Mouse (Mus musculus): ENCODE data around the gene Chrnd. TPM values are rescaled to one million over a fixed set of nuclear protein-coding genes. Genes with fewer than 3 reads are reported as not detected.
A peak's percentile ranks its signal among the peaks of the same experiment; 100 is the strongest.

The Chrnd gene
- polyA plus RNA-seq, 1 experiment from 2014 or later = not detected

DNA sequence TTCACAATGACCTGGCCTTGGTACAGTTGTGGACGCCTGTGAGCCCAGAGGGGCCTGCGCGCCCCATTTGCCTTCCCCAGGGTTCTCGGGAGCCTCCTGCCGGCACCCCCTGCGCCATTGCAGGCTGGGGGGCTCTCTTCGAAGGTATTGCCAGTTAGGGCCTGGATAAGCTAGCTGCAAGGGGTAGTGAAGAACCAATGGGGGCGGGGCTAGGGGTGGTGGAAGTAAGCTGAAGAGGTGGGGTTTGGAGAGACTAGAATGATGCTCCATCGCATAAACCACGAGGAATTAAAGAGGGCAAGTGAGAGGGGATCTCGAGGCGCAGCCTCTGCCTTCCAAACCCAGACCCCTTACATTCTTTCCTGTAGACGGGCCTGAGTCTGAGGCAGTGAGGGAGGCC is 4.9 kb upstream of the Chrnd start:
- ATAC-seq = no peak
- Histone ChIP-seq H3K9ac (no peak overlapping the region), H3K4me2 (no peak overlapping the region), H3K4me3 (no peak overlapping the region), H3K9me3 (replicated peaks) (no peaks in the 10 kb centered on the region), H3K36me3 (no peaks in the 10 kb centered on the region), H3K27me3 (replicated peaks) (peaks cover 98% of the 10 kb centered on the region), H3K4me1 (0 out of 2 replicates have a peak, but pooled peaks cover 11% of the 10 kb centered on the region), H3K27ac (no peak overlapping the region)
- 11% methylated on average over 13 of the region's 13 CpGs for WGBS (ENCODE audit: insufficient replicate concordance)

DNA sequence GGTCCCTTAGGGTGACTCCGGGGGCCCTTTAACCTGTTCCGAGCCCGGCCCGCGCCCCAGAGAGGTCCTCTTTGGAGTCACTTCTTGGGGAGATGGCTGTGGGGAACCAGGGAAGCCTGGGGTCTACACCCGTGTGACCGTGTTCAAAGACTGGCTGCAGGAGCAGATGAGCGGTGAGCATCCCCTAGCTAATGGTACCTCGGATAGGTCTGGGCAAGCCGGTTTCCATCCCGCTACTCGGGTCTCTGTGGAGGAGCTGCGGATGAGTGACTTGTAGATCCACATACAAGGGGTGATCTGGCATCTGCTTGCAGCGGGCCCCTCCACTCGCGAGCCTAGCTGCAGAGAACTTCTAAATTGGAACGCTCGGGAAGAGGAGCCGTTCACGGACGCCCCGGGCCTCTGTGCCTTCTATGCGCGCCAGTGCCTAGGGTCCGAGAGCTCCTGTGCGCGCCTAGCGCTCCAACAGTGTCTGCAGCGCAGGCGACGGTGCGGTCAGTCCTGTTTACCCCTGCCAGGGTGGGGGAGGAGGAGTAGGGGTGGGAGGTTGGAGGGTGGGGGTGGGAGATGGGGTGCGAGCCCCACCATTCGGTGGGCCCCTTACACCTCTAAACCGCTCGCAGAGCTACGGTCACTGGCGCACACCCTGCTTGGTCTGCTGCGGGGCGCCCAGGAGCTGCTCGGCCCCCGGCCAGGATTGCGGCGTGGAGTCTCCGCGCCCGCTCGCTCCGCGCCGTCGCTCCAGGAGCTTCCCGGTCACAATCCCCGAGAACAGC is 4.0 kb upstream of the Chrnd start:
- no peaks in the 10 kb centered on the region for H3K9me3 ChIP-seq (replicated peaks)
- H3K27ac ChIP-seq = no peak overlapping the region
- 0 out of 2 replicates have a peak, but pooled peaks cover 11% of the 10 kb centered on the region for H3K4me1 ChIP-seq
- H3K9ac ChIP-seq = peak overlapping the region; percentile 48; the same call in 1 of the 2 replicates
- H3K4me2 ChIP-seq = peak overlapping the region; percentile 67
- H3K4me3 ChIP-seq = peak overlapping the region; percentile 42
- peaks cover 99% of the 10 kb centered on the region for H3K27me3 ChIP-seq (replicated peaks)
- 3% methylated on average over 54 of the region's 54 CpGs for WGBS (ENCODE audit: insufficient replicate concordance)
- ATAC-seq = no peak
- no peaks in the 10 kb centered on the region for H3K36me3 ChIP-seq

- Histone ChIP-seq H3K9me3 (replicated peaks) (no peaks in the 10 kb centered on the region), H3K9ac (peak overlapping the region; percentile 48; the same call in 1 of the 2 replicates), H3K4me3 (peak overlapping the region; percentile 42), H3K36me3 (no peaks in the 10 kb centered on the region), H3K4me2 (peak overlapping the region; percentile 67), H3K27me3 (replicated peaks) (peaks cover 99% of the 10 kb centered on the region), H3K4me1 (0 out of 2 replicates have a peak, but pooled peaks cover 11% of the 10 kb centered on the region), H3K27ac (no peak overlapping the region)
- under 1% methylated on average over 15 of the region's 15 CpGs for WGBS (ENCODE audit: insufficient replicate concordance)
- no peak for ATAC-seq
Observed at GRCm38 (mm10) chr1:87187037-87187355, 3.4 kb upstream of the Chrnd start.

GRCm38 (mm10) chr1:87197296-87197695 is 6.9 kb downstream of the Chrnd start:
- no peak overlapping the region for H3K27ac ChIP-seq
- H3K9ac ChIP-seq = no peak overlapping the region
- no peak overlapping the region for H3K4me2 ChIP-seq
- no peak for ATAC-seq
- no peak overlapping the region for H3K4me3 ChIP-seq
- no peaks in the 10 kb centered on the region for H3K4me1 ChIP-seq
- H3K9me3 ChIP-seq (replicated peaks) = no peaks in the 10 kb centered on the region
- peaks cover 22% of the 10 kb centered on the region for H3K27me3 ChIP-seq (replicated peaks)
- no peaks in the 10 kb centered on the region for H3K36me3 ChIP-seq
- 58% methylated on average over 9 of the region's 9 CpGs for WGBS (ENCODE audit: insufficient replicate concordance)

DNA sequence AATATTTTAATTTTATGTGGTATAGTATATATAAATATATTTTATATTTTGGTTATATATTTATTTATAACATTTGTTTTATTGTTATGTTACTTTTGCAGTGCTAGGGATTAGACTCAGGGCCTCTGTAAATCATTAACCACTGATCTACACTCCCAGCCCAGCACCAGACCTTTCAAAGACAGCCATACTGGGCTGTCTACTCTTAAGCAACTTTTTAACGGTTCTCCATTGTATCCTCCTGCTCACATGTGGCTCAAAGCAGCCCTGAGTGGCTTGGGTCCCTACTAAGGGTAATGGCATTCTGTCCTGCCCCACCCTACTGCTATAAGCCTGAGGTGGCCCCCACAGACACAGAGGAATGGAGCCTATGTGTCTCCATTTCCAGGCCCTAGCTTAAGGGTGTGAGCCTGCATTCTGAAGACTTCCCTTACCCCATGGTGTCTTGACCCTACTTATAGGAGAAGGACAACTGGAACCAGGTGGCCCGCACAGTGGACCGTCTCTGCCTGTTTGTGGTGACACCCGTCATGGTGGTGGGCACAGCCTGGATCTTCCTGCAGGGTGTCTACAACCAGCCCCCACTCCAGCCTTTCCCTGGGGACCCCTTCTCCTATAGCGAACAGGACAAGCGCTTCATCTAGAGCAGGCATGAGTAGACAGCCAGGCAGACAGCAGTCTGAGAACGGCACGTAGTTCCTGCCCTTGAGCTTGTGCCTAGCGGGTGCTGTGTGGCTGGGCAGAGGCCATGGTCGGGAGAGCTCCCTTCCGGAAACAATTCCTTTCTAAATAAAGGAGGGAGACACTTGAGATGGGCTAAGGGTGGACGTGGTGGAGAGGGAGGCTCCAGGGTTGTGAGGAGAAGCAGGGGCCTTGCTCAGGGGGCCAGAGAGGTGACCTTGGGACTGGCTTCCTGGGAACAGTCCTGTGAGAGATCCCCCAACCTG is 8.0 kb downstream of the Chrnd start:
- Histone ChIP-seq H3K4me1 (no peaks in the 10 kb centered on the region), H3K36me3 (no peaks in the 10 kb centered on the region), H3K9me3 (replicated peaks) (no peaks in the 10 kb centered on the region), H3K4me3 (no peak overlapping the region), H3K9ac (no peak overlapping the region), H3K27ac (no peak overlapping the region), H3K27me3 (replicated peaks) (peaks cover 22% of the 10 kb centered on the region), H3K4me2 (no peak overlapping the region)
- 63% methylated on average over 12 of the region's 12 CpGs for WGBS (ENCODE audit: insufficient replicate concordance)
- ATAC-seq = 0 out of 2 replicates have a peak, but pooled peaks have one; percentile 21

DNA sequence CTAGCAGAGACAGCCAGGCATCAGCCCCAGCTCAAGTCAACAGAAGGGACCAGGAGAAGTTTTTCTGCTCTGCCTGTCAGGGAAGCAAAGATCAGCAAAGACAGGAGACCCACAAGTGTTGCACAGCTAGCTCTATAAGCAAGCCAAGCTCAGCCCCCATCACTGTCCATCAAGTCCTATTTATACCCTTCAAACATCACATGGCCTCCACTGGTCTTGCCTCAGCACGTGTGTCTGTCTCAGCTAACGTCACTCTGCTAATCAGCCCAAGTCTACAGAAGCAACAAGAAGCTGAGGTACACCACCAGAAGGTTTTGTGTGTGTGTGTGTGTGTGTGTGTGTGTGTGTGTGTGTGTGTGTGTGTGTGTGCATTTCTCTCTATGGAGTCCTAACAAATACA is 10.4 kb downstream of the Chrnd start:
- Histone ChIP-seq H3K27ac (no peak overlapping the region), H3K4me3 (no peak overlapping the region), H3K9ac (no peak overlapping the region), H3K9me3 (replicated peaks) (no peaks in the 10 kb centered on the region), H3K4me2 (no peak overlapping the region), H3K27me3 (replicated peaks) (peaks cover 36% of the 10 kb centered on the region), H3K4me1 (no peaks in the 10 kb centered on the region), H3K36me3 (no peaks in the 10 kb centered on the region)
- ATAC-seq = no peak
- 29% methylated on average over 2 of the region's 2 CpGs for WGBS (ENCODE audit: insufficient replicate concordance)

DNA sequence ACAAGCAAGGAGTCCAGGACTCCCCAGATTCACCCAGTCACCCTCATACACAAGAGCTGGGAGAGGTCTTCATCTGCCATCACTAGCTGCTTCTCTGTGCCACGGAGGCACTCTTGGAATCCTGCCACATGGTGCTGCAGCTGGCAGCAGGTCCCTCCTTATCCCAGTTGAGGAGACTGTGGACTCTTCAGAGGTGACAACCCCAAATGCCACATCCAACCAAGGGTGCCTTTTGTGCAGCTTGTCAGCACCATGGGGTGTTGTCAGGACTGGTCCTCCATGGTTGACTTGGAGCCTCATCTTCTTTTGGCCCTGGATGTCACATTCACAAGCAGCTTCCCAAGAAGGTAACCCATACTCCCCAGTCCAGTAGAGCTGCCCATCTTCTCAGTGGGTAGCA is 11.4 kb downstream of the Chrnd start:
- Histone ChIP-seq H3K9ac (no peak overlapping the region), H3K4me3 (no peak overlapping the region), H3K27ac (no peak overlapping the region), H3K4me1 (no peaks in the 10 kb centered on the region), H3K36me3 (no peaks in the 10 kb centered on the region), H3K9me3 (replicated peaks) (no peaks in the 10 kb centered on the region), H3K4me2 (no peak overlapping the region), H3K27me3 (replicated peaks) (peaks cover 42% of the 10 kb centered on the region)
- 48% methylated on average over 1 of the region's 1 CpGs for WGBS (ENCODE audit: insufficient replicate concordance)
- ATAC-seq = no peak

DNA sequence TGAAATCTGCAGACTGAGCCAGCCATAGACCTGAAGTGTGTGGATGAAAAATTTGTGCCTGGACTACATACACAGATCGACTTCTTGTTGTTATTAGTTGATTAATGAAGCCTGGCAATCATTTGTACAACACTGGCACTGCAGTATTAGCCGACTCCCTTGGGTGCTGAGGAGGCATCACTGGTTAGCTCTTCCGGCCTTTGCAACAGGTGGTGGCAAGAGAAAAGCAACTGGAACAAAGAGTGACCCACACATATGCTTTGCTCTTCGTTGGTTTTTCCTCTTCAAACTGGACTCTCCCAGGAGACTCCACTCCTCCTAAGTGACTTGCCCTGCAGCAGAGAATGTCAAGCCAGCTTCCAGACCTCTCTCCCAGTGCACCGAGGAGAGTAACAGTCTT is 13.4 kb downstream of the Chrnd start:
- Histone ChIP-seq H3K4me1 (no peaks in the 10 kb centered on the region), H3K9ac (no peak overlapping the region), H3K36me3 (no peaks in the 10 kb centered on the region), H3K27ac (no peak overlapping the region), H3K9me3 (replicated peaks) (no peaks in the 10 kb centered on the region), H3K4me3 (no peak overlapping the region), H3K4me2 (no peak overlapping the region), H3K27me3 (replicated peaks) (peaks cover 50% of the 10 kb centered on the region)
- WGBS (ENCODE audit: insufficient replicate concordance) = 59% methylated on average over 5 of the region's 5 CpGs
- ATAC-seq = no peak

- H3K27me3 ChIP-seq (replicated peaks) = peaks cover 54% of the 10 kb centered on the region
- no peak within 1 kb of the TSS for H3K9ac ChIP-seq
- 72% methylated on average over 7 of the region's 7 CpGs for WGBS (ENCODE audit: insufficient replicate concordance)
- no peaks in the 10 kb centered on the region for H3K9me3 ChIP-seq (replicated peaks)
- no peak for ATAC-seq
- H3K36me3 ChIP-seq = no peaks in the 10 kb centered on the region
- H3K4me2 ChIP-seq = no peak within 1 kb of the TSS
- no peak within 1 kb of the TSS for H3K27ac ChIP-seq
- H3K4me1 ChIP-seq = no peaks in the 10 kb centered on the region
- H3K4me3 ChIP-seq = no peak within 1 kb of the TSS
Observed at GRCm38 (mm10) chr1:87204465-87204864, 14.1 kb downstream of the Chrnd start, which contains the start of gene Chrng. Chrng (plus strand) TSS chr1:87204657.

DNA sequence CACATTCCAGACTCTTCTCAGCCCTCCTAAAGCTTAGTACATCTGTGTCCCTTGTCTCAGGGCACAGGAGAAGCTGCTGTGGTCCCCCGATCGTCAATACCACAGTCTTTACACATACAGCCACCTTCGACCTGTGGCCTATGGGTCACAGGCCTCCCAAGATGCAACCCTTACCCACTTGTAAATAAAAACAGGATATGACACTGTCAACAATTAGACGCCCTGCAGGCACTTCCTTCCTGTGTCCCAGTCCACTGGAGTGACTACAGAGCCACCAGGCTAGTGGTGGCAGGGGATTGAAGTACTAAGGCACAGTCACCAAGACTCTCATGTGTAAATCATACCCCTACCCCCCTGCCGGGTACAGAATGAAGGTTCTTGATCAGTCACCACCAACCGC is 14.6 kb downstream of the Chrnd start:
- H3K27ac ChIP-seq = no peak overlapping the region
- H3K4me2 ChIP-seq = no peak overlapping the region
- H3K36me3 ChIP-seq = no peaks in the 10 kb centered on the region
- H3K9ac ChIP-seq = no peak overlapping the region
- no peaks in the 10 kb centered on the region for H3K9me3 ChIP-seq (replicated peaks)
- H3K4me3 ChIP-seq = no peak overlapping the region
- no peaks in the 10 kb centered on the region for H3K4me1 ChIP-seq
- H3K27me3 ChIP-seq (replicated peaks) = peaks cover 59% of the 10 kb centered on the region
- no peak for ATAC-seq
- 43% methylated on average over 6 of the region's 6 CpGs for WGBS (ENCODE audit: insufficient replicate concordance)

GRCm38 (mm10) chr1:87205502-87205901 is 15.1 kb downstream of the Chrnd start:
- no peak overlapping the region for H3K4me2 ChIP-seq
- no peak overlapping the region for H3K4me3 ChIP-seq
- WGBS (ENCODE audit: insufficient replicate concordance) = 37% methylated on average over 3 of the region's 3 CpGs
- peaks cover 64% of the 10 kb centered on the region for H3K27me3 ChIP-seq (replicated peaks)
- H3K9me3 ChIP-seq (replicated peaks) = no peaks in the 10 kb centered on the region
- H3K4me1 ChIP-seq = no peaks in the 10 kb centered on the region
- no peak overlapping the region for H3K9ac ChIP-seq
- no peaks in the 10 kb centered on the region for H3K36me3 ChIP-seq
- no peak overlapping the region for H3K27ac ChIP-seq
- ATAC-seq = no peak

GRCm38 (mm10) chr1:87206339-87206738 is 15.9 kb downstream of the Chrnd start:
- H3K36me3 ChIP-seq = no peaks in the 10 kb centered on the region
- H3K4me1 ChIP-seq = no peaks in the 10 kb centered on the region
- no peak overlapping the region for H3K27ac ChIP-seq
- H3K27me3 ChIP-seq (replicated peaks) = peaks cover 64% of the 10 kb centered on the region
- ATAC-seq = no peak
- H3K4me2 ChIP-seq = no peak overlapping the region
- 23% methylated on average over 17 of the region's 17 CpGs for WGBS (ENCODE audit: insufficient replicate concordance)
- H3K9me3 ChIP-seq (replicated peaks) = no peaks in the 10 kb centered on the region
- H3K4me3 ChIP-seq = no peak overlapping the region
- H3K9ac ChIP-seq = no peak overlapping the region

Measured in liver, embryonic 12.5 days (tissue).